Mouse (Mus musculus): Measurements from ENCODE around the gene Hivep3.
A peak's percentile ranks its signal among the peaks of the same experiment; 100 is the strongest.

The Hivep3 gene

GRCm38 (mm10) chr4:119873935-119874334 is 140.4 kb downstream of the Hivep3 start:
- DNase-seq (ENCODE audit: low read depth, low spot score) = peak; percentile 74

DNA sequence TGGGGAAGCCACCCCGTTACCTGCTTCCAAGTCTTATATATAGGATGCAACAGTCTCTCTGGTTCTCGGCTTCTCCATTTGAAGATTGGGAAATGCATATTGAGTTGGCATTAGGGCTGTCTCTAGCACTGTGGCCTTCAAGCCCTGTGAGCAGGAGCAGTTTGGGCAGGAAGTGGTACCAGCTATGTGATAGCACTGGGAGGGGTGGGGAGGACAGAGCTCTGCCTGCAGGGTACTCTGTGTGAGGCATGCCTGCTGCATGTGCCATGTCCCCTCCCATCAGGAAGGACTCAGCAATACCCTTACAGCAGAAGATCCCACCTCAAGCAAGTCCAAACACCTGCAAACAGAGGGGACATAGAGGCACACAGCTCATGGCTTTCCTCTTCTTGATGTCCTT is 142.0 kb downstream of the Hivep3 start:
- no peak for DNase-seq (ENCODE audit: low read depth, low spot score)

DNA sequence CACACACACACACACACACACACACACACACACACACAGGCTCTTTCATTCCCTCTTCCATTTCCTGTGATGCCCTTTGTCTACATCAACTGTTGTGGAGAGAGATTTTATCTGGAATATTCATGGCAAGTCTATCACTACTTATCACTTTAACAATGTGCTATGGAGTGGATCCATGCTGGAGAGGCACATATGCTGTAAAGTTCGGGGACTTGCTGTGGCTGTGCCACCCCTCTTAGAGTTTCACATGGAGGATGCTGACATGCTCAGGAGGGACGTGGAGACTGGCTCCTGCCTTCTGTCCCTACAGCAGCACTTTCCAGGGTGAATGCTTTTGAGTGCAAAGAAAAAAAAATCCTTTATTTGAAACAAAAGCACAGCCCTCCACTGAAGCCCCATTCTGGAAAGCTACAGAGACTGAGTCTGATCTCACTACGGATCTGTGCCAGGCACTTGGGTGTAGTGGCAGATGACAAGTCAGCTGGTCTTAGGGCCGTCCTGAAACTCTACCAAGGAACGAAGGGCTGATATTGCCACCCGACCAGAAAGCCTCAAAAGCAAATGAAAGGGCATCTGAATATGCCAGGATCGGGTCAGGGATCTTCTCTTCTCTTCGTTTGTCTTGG is 143.1 kb downstream of the Hivep3 start:
- DNase-seq (ENCODE audit: low read depth, low spot score) = peak; percentile 85

DNA sequence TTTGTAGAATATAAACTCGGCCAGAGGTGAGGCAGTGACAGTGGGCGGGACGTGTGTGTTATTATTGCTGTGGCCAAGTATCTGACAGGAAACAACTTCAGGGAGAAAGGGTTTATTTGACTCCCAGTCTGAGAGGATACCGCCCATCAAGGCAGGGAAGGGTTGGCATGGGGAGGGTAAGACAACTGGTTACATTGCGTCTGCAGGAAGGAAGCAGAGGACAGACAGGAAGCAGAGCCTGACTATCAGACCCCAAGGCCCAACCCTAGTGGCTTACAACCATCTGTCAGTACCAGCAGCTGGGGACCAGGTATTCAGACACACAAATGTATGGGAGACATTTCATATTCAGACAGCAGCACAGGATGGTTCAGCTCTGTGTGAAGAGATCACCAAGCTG is 144.6 kb downstream of the Hivep3 start:
- DNase-seq (ENCODE audit: low read depth, low spot score) = no peak

DNA sequence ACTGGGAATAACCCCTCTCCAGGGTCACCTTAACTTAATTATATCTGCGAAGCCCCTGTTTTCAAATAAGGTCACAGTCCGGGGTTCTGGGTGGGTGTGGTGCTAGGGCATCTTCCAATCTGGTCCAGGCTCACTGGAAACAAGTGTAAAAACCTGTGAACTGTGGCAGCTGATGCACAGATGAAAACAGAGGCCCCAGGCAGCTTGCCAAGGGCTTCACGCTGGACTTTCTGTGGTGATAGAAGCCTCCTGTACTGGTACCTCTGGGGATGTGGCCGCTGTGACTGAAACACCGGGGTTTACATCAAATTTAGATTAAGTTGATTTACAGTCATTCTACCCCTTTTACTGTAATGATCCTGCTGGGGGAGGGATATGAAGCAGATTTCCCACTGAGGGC is 146.1 kb downstream of the Hivep3 start:
- no peak for DNase-seq (ENCODE audit: low read depth, low spot score)

DNA sequence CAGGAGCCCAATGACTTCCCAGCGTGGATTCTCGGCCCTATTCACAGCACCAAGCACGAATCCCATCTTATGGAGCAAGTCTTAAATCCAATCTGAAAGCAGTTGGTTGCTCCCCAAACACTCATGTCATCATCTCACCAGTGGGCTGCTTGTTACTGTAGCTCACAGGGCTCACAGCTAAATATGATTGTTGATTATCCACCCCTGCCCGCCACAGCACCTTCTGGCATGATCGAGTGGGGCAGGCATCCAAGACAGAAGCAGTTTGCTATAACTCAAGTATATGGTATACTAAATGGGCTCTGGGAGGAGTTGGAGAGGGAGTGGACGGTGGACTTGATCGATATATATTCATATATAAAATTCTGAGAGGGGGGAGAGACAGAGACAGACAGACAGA is 146.7 kb downstream of the Hivep3 start:
- DNase-seq (ENCODE audit: low read depth, low spot score) = peak; percentile 68

DNA sequence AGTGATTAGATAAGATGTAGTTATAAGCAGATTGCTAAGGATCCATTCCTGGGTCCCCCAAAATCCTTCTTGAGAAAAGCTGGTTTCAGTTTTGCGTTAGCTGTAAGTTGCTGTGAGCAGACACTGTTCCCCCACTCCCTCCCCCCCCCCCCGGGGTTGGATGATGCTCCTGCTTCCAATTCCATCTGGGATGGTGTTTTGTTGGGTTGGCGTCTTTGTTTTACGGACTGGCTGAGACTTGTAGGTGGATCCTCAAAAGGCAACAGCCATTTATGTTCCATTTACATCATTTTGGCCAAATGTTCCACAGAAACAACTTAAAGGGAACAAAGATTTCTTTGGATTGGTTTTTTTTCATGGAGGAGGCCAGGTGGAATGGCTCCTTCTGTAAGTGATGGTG is 147.7 kb downstream of the Hivep3 start:
- DNase-seq (ENCODE audit: low read depth, low spot score) = peak; percentile 86

GRCm38 (mm10) chr4:119882401-119882800 is 148.8 kb downstream of the Hivep3 start:
- no peak for DNase-seq (ENCODE audit: low read depth, low spot score)

DNA sequence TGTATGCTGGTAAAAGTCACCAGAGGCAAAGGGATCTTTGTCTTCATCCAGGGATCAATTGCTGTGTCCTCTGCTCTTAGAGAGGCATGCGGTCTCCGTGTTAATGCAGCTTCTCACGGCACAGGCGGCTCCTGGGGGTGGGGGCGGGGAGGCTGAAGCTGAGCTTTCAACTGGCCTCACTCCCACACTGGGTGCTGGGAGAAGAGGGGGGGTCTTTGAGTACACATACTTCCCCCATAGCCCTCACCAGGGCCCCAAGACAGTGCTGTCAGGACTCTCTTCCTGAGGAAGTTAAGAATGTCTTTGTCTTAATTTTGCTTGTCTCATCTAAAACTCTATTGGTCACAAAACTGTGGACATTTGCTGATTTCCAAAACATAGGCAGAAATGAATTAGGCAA is 149.2 kb downstream of the Hivep3 start:
- DNase-seq (ENCODE audit: low read depth, low spot score) = no peak

DNA sequence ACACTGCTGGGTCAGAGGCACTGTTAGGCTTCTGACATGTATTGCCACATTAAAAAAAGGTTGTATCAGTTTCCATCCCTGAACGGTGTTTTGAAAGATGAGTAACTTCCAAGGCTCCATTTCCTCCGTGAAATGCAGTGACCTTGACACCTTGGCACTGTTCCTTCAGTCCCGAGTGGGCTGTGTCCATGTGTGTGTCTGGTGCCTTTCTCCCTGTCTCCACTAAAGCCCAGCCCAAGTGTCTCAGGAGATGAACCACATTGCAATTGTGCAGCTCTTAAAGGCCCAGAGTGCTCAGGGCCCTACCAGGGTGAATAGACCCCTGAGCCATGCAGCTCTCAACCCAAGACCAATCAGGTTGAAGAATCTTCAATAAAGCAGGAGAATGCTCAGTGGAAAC is 153.0 kb downstream of the Hivep3 start:
- DNase-seq (ENCODE audit: low read depth, low spot score) = no peak

DNA sequence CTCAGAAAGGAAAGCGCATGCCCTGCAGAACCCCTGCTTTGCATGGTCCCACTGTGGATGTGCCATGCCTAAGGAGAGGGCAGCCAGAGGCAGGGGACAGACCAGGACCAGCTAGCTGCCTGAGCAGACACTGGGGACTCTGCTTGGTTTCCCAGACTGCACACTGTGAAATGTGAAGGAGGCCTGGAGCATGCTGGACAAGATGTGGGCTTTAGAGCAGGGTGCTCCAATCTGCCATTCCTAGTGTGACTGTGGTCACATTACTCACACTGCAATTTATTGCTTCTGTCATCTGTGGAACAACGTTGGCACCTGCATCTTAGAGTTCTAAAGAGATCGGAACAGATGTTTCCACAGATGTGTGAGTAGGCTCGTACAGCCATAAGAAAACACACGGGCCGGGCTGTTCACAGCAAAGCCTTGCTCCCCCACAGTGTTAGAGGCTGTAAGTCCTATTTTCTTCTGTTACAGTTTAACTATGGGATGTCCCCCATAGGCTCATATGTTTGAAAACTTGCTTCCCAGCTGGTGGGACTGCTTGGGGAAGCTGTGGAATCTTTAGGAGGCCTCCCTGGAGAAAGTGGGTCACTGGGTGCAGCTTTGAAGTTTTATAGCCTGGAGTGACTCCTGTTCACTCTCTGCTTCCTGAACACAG is 154.1 kb downstream of the Hivep3 start:
- peak; percentile 53 for DNase-seq (ENCODE audit: low read depth, low spot score)

DNA sequence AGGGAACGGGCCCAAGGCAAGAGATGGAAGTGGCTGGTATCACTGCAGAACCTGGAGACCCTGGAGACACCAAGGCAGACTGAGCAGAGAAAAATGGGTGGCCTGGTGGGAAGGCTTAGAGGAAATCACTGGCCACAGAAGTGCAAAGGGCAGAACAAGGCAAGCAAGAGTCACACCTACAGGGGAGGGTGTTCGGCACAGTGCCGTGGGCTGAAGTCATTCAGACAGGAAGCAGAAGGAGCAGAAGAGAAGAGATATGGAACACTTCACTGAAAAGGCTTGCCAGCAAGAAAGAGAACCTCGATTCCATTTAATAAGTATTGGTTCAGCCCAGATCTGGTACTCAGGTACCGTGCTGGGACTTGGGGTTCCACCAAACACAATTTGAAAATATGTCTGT is 156.2 kb downstream of the Hivep3 start:
- DNase-seq (ENCODE audit: low read depth, low spot score) = no peak

- peak; percentile 53 for DNase-seq (ENCODE audit: low read depth, low spot score)
These were observed 159.7 kb downstream of the Hivep3 start for GRCm38 (mm10) chr4:119893255-119893779.

GRCm38 (mm10) chr4:119894797-119895458 is 161.3 kb downstream of the Hivep3 start:
- peak; percentile 52 for DNase-seq (ENCODE audit: low read depth, low spot score)

DNA sequence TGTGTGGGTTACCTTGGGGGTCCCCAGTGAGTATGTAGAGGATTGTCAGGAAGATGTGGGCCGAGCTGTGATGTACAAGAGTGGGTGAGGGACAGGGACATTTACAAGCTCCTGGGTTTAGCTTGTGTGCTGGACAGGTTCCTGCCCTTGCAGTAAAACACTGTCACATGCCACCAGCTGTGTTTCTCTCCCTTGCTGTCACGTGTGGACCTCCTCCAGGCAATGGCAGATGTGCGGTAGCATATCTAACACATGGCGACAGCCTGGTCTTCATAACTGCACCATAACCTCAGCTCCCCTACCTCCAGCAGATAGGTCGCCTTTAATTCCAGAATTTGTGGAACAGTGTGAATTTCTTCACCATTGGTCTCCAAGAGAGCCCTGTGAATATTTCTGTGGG is 161.9 kb downstream of the Hivep3 start:
- no peak for DNase-seq (ENCODE audit: low read depth, low spot score)

DNA sequence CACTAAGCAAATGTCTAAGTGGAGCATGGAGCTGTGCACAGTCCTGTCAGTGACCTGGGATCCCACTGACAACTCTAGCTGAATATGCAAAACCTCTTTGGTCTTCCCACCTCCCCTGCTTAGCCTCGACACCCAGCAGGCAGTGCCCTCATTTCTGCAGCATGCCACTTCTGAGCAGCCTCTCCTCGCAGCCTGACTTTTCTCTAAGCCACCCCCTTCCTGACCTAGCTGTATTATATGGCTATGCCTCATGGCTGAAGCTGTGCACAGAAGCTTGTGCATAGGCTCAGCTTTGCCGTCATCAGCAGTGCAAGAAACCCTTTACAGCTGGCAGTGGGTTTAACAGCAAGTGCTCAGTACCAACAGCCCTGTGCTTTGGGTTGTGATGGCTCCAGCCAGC is 163.0 kb downstream of the Hivep3 start:
- DNase-seq (ENCODE audit: low read depth, low spot score) = peak; percentile 64

GRCm38 (mm10) chr4:119897054-119897855 is 163.7 kb downstream of the Hivep3 start:
- peak; percentile 66 for DNase-seq (ENCODE audit: low read depth, low spot score)

- DNase-seq (ENCODE audit: low read depth, low spot score) = peak; percentile 95
These were observed 168.2 kb downstream of the Hivep3 start for GRCm38 (mm10) chr4:119901556-119902491.

- peak; percentile 81 for DNase-seq (ENCODE audit: low read depth, low spot score)
These were observed 169.7 kb downstream of the Hivep3 start for GRCm38 (mm10) chr4:119903328-119903727.

- no peak for DNase-seq (ENCODE audit: low read depth, low spot score)
These were observed 170.2 kb downstream of the Hivep3 start for GRCm38 (mm10) chr4:119903806-119904205.

- DNase-seq (ENCODE audit: low read depth, low spot score) = peak; percentile 85
These were observed 170.7 kb downstream of the Hivep3 start for GRCm38 (mm10) chr4:119904296-119904695.
